Mouse (Mus musculus) G1E (cell line): ENCODE measurements around the gene Gnai3.

Experiments used
- CTCF ChIP-seq: IDR thresholded peaks from 2 replicates; pipeline ENCODE4 v1.5.1; 2012; ENCODE audit warnings: low read depth, low read length, inconsistent platforms, mixed read lengths
- GATA1 ChIP-seq: IDR thresholded peaks from 2 replicates; pipeline ENCODE4 v1.6.1; 2012; ENCODE audit warnings: borderline replicate concordance, low read length, inconsistent platforms, mixed read lengths
- TAL1 ChIP-seq: conservative IDR thresholded peaks from 2 replicates; pipeline ENCODE4 v1.6.1; 2012; ENCODE audit warnings: low read depth, low read length, inconsistent platforms, mixed read lengths

DNA sequence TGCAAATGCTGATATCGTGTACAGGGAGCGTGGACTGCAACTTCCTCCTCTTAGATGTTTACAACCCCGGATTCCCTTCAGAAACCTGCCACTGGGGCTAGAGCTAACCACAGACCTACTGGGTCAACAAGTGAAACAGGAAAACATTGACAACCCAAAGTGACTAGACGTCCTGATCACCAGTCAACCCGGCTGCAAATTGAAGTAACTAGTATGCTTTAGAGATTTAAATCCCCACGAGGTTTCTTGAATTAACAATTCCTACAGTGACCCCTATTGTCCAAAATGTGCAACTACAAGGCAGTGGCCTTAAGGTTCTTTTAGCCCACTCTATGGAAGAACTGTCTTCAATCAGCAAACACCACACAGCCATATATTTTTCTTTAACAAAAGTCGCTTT lies 84.5 kb downstream of the Gnai3 start:
- TF ChIP-seq CTCF (peak; percentile 84), TAL1 (no peak), GATA1 (no peak)
